Mouse (Mus musculus) B cell, adult 2 months (primary cell): ENCODE data around the gene AA792892.
"Not testable (repeated sequence)": the region's sequence is repeated elsewhere in the genome, so short reads cannot be mapped to it uniquely, and the experiment has no call there.

Source experiments
- DNase-seq, 2 experiments: peaks; one replicate each; pipeline ENCODE4 v3.0.0; 2022

The AA792892 gene

DNA sequence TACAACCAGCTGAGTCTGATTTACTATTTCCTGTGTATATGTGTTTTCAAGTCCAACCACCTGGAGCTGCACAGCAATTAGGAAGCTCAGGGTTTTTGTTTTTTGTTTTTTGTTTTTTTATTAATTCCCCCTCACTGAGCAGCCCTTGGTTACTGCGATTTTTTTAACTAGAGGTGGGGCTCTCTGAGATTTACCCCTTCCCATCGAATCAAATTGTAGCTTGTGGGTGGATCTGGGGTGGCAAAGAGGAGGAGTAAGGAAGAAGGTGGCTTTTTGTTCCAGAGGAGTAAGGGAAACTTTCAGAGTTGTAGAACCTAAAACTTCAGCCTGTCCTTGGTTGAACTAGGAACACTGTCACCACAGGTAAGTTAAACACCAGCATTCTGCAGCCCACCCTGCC, at the start of gene AA792892:
AA792892 (plus strand) TSS at position 301 of the 400 bp plus-strand sequence.
- DNase-seq, result not testable (repeated sequence)

DNA sequence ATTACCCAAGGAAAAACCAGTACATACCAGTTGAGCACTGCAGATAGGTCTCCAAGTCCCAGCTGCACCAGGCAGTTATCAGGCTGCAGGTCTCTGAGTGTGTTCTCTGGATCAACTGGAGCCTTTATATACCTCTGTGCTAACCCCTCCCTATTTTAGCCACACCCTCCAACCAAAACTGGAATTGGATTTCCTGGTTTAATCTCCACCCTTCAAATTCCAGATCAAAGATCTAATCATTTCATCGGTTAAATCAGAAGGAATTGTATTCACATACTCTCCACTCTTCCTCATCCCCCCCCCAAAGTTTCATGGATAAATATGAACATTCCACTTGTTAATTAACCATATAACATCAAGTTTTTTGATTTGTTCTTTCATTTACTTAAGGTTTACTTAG, 32.9 kb upstream of the AA792892 start, which contains the start of gene A430089I19Rik:
A430089I19Rik (minus strand) TSS at position 101 of the 400 bp plus-strand sequence.
- DNase-seq, result not testable (repeated sequence)

DNA sequence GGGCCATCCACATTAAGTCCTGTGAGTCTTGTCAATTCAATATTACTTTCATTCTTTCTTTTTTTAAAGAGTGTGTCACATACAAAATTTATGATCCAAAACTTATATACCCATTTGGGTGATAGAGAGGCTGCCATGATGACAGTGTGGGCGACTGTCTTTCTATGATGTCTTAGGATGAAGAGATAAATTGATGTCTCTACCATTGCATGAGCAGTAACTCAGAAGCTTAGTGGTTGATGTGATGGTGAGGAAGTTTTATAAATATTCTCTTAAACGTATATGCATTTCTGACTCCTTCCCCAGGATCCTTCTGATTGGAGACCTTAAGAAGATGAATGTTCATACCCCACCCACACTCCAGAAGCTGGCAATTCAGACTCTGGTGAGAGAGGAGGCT, 25.4 kb upstream of the AA792892 start, which contains the start of gene Gm6502:
Gm6502 (plus strand) TSS at position 301 of the 400 bp plus-strand sequence.
- not testable (repeated sequence) for DNase-seq
